Mouse (Mus musculus) hindbrain, embryonic 11.5 days (tissue): Measurements from ENCODE around the gene Kirrel3. TPM values are rescaled to one million over a fixed set of nuclear protein-coding genes. Genes with fewer than 3 reads are reported as not detected.

Source experiments
- ATAC-seq: fragments of 200-750 bp; cut with Nextera tagmentation; 2 replicates; pipeline ENCODE4 v1.8.0; 2017; ENCODE audit warnings: mild to moderate bottlenecking, moderate TSS enrichment, moderate library complexity; ENCODE audit not compliant: low FRiP score
- DNase-seq: peaks from one replicate; pipeline ENCODE4 v3.0.0-alpha.2; 2015; ENCODE audit warnings: low spot score
- H3K27ac ChIP-seq: fragments of 300-500 bp; sonication (generic); 2 replicates; pipeline ENCODE4 v1.5.1; 2014; ENCODE audit warnings: mild to moderate bottlenecking, low read depth, low read length
- H3K27me3 ChIP-seq: fragments of 300-500 bp; sonication (generic); 2 replicates; pipeline ENCODE4 v1.6.1; 2014; ENCODE audit warnings: mild to moderate bottlenecking, low read length, moderate library complexity, mixed read lengths; ENCODE audit not compliant: control insufficient read depth, insufficient read depth
- H3K36me3 ChIP-seq: fragments of 300-500 bp; sonication (generic); 2 replicates; pipeline ENCODE4 v1.6.1; 2014; ENCODE audit warnings: mild to moderate bottlenecking, low read length, moderate library complexity, mixed read lengths; ENCODE audit not compliant: control insufficient read depth, insufficient read depth
- H3K4me1 ChIP-seq: fragments of 300-500 bp; sonication (generic); replicated peaks from 2 replicates; pipeline ENCODE4 v1.6.1; 2014; ENCODE audit warnings: low read length, mixed read lengths; ENCODE audit not compliant: control insufficient read depth, insufficient read depth
- H3K4me2 ChIP-seq: fragments of 300-500 bp; sonication (generic); replicated peaks from 2 replicates; pipeline ENCODE4 v1.6.1; 2014; ENCODE audit warnings: mild to moderate bottlenecking, low read depth, low read length
- H3K4me3 ChIP-seq: fragments of 300-500 bp; sonication (generic); 2 replicates; pipeline ENCODE4 v1.5.1; 2014; ENCODE audit warnings: low read depth, low read length
- H3K9ac ChIP-seq: fragments of 300-500 bp; sonication (generic); 2 replicates; pipeline ENCODE4 v1.6.1; 2014; ENCODE audit warnings: low read depth, low read length
- H3K9me3 ChIP-seq: fragments of 300-500 bp; sonication (generic); 2 replicates; pipeline ENCODE4 v1.6.1; 2016; ENCODE audit warnings: low read length; ENCODE audit not compliant: control insufficient read depth
- WGBS: fragments of 180-500 bp; shearing (Covaris S2); extraction: QIAGEN DNeasy Blood & Tissue Kit; methylation state at CpG from one replicate; pipeline ENCODE4 v1.1.7; 2014; 5-methylcytosine and 5-hydroxymethylcytosine counted together
- polyA plus RNA-seq: library from polyadenylated mRNA; unstranded; fragments of >200 nt; fragmentation: Nextera tagmentation; extraction: Ambion mirVana; gene quantifications from 2 replicates; pipeline ENCODE4 v1.2.1, GENCODE M21; 2014

Kirrel3 gene
- polyA plus RNA-seq = 8.4 and 10.6 TPM in 2 replicates

- under 1% methylated on average over 35 of the region's 35 CpGs for WGBS
- H3K4me1 ChIP-seq = no peaks in the 10 kb centered on the region
- peak; percentile 70 for ATAC-seq
- H3K36me3 ChIP-seq = no peaks in the 10 kb centered on the region
- no peak within 1 kb of the TSS for H3K27ac ChIP-seq
- H3K4me3 ChIP-seq = peak within 1 kb of the TSS; percentile 43
- peak within 1 kb of the TSS; percentile 63 for H3K9ac ChIP-seq
- H3K27me3 ChIP-seq = peaks cover 16% of the 10 kb centered on the region
- DNase-seq = peak; percentile 82
- no peaks in the 10 kb centered on the region for H3K9me3 ChIP-seq
- H3K4me2 ChIP-seq = peak within 1 kb of the TSS; percentile 80
Measured at GRCm38 (mm10) chr9:34485759-34486431, at the start of gene Kirrel3. Gene Kirrel3, plus strand, starts transcription at chr9:34485894.

- Histone ChIP-seq H3K9me3 (no peaks in the 10 kb centered on the region), H3K4me3 (no peak overlapping the region), H3K27me3 (no peaks in the 10 kb centered on the region), H3K4me1 (no peaks in the 10 kb centered on the region), H3K9ac (no peak overlapping the region), H3K36me3 (no peaks in the 10 kb centered on the region), H3K4me2 (no peak overlapping the region), H3K27ac (no peak overlapping the region)
- DNase-seq (no peak), ATAC-seq (no peak)
- WGBS = 94% methylated on average over 4 of the region's 4 CpGs
Measured at GRCm38 (mm10) chr9:34440721-34441120, 45.0 kb upstream of the Kirrel3 start.

- no peaks in the 10 kb centered on the region for H3K36me3 ChIP-seq
- no peak overlapping the region for H3K9ac ChIP-seq
- no peak overlapping the region for H3K27ac ChIP-seq
- H3K4me1 ChIP-seq = no peaks in the 10 kb centered on the region
- H3K4me3 ChIP-seq = no peak overlapping the region
- H3K9me3 ChIP-seq = no peaks in the 10 kb centered on the region
- DNase-seq (no peak), ATAC-seq (no peak)
- no peaks in the 10 kb centered on the region for H3K27me3 ChIP-seq
- no peak overlapping the region for H3K4me2 ChIP-seq
- 79% methylated on average over 4 of the region's 4 CpGs for WGBS
Measured at GRCm38 (mm10) chr9:34443950-34444349, 41.7 kb upstream of the Kirrel3 start.

- 71% methylated on average over 15 of the region's 15 CpGs for WGBS
- Histone ChIP-seq H3K9me3 (no peaks in the 10 kb centered on the region), H3K27me3 (no peaks in the 10 kb centered on the region), H3K9ac (no peak overlapping the region), H3K4me3 (no peak overlapping the region), H3K4me2 (no peak overlapping the region), H3K27ac (no peak overlapping the region), H3K4me1 (no peaks in the 10 kb centered on the region), H3K36me3 (no peaks in the 10 kb centered on the region)
- DNase-seq (no peak), ATAC-seq (no peak)
Measured at GRCm38 (mm10) chr9:34446497-34447350, 39.0 kb upstream of the Kirrel3 start.

DNA sequence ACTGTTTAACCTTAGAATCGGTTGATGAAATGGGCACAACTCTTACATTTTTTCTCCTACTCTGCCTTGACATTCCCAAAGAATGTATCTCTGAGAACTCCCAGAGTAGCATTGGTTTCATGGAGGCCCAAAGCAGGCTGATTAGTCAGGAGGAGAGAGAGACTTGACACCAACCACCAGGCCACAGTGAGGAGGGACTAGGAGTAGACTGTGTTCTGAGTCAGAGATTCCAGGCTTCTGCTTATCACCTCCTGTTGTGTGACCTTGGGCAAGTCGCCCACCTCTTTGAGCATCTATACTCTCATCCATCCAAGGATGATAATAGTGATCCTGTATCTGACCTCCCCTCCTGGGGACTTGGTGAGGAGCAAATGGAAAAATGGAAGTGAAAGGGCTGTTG, 38.0 kb upstream of the Kirrel3 start:
- no peak overlapping the region for H3K27ac ChIP-seq
- 90% methylated on average over 2 of the region's 2 CpGs for WGBS
- no peaks in the 10 kb centered on the region for H3K4me1 ChIP-seq
- H3K9me3 ChIP-seq = no peaks in the 10 kb centered on the region
- DNase-seq = no peak
- no peak overlapping the region for H3K4me2 ChIP-seq
- no peak overlapping the region for H3K9ac ChIP-seq
- H3K4me3 ChIP-seq = no peak overlapping the region
- H3K27me3 ChIP-seq = no peaks in the 10 kb centered on the region
- H3K36me3 ChIP-seq = no peaks in the 10 kb centered on the region
- ATAC-seq = no peak

DNA sequence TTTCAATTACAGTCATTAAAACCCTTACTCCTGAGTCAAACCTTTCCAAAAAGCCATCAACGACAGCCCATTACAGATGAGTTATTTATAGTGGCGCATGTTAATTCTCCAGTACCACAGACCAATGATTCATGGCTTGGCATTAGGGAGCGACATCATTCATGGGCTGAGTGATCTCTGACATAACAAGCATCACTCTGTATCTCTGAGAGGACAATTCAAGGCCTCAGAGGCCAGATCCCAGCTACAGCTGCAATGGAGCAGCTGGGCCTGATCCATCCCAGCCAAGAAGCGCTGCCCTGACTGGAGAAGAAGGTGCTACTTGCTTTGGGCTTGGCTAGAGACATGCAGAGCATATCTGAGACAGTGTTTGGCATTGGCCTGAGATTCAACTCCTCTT, 37.2 kb upstream of the Kirrel3 start:
- WGBS = 89% methylated on average over 4 of the region's 4 CpGs
- no peaks in the 10 kb centered on the region for H3K36me3 ChIP-seq
- no peaks in the 10 kb centered on the region for H3K9me3 ChIP-seq
- H3K27me3 ChIP-seq = no peaks in the 10 kb centered on the region
- no peak overlapping the region for H3K4me3 ChIP-seq
- no peaks in the 10 kb centered on the region for H3K4me1 ChIP-seq
- DNase-seq (no peak), ATAC-seq (no peak)
- no peak overlapping the region for H3K4me2 ChIP-seq
- no peak overlapping the region for H3K9ac ChIP-seq
- no peak overlapping the region for H3K27ac ChIP-seq

DNA sequence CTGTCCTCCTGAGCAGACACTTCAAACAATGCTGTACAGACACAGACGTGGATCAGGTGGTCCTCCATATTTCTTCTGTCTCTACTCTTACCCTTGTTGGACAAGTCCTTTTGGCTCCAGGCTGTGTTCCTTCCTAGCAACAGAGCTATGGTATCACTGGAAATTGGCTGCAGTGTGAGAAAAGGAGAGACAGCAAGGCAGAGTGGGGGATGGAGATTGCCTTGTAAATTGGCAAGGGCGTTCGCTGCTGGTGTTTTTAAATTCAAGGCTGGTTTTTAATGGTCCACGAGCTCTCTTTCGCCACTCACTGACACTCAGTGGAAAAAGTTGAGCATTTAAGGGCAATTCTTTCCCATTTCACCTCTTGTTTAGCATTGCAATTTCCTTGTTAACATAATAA, 27.5 kb upstream of the Kirrel3 start:
- H3K27me3 ChIP-seq = no peaks in the 10 kb centered on the region
- no peak overlapping the region for H3K4me2 ChIP-seq
- ATAC-seq (no peak), DNase-seq (no peak)
- no peak overlapping the region for H3K27ac ChIP-seq
- H3K9me3 ChIP-seq = no peaks in the 10 kb centered on the region
- WGBS = 85% methylated on average over 5 of the region's 5 CpGs
- no peak overlapping the region for H3K9ac ChIP-seq
- H3K36me3 ChIP-seq = no peaks in the 10 kb centered on the region
- no peaks in the 10 kb centered on the region for H3K4me1 ChIP-seq
- no peak overlapping the region for H3K4me3 ChIP-seq

DNA sequence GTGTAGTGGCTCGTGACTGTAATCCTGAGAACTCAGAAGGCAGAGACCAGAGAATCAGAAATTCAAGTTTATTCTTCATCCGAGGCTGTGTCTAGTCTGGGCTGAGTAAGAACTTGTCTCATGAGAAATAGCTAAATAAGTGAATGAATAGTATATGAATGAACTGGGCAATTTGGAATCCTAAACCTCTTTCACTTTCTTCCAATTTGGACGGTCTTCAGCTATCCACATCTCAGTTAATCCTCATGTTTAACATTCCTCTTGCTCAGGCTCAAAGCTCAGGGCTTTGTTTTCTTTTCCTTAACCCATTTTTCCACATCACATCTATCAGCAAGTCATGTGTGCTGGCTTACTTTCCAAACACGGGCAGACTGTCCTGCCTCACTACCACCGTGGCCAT, 25.7 kb upstream of the Kirrel3 start:
- WGBS = 77% methylated on average over 5 of the region's 5 CpGs
- Histone ChIP-seq H3K9me3 (no peaks in the 10 kb centered on the region), H3K9ac (no peak overlapping the region), H3K4me2 (no peak overlapping the region), H3K36me3 (no peaks in the 10 kb centered on the region), H3K4me3 (no peak overlapping the region), H3K27ac (no peak overlapping the region), H3K27me3 (no peaks in the 10 kb centered on the region), H3K4me1 (no peaks in the 10 kb centered on the region)
- ATAC-seq = no peak
- no peak for DNase-seq

GRCm38 (mm10) chr9:34463666-34464065, 22.0 kb upstream of the Kirrel3 start:
- no peak overlapping the region for H3K9ac ChIP-seq
- WGBS = 73% methylated on average over 2 of the region's 2 CpGs
- no peak overlapping the region for H3K4me2 ChIP-seq
- H3K4me3 ChIP-seq = no peak overlapping the region
- no peaks in the 10 kb centered on the region for H3K36me3 ChIP-seq
- no peaks in the 10 kb centered on the region for H3K9me3 ChIP-seq
- H3K27ac ChIP-seq = no peak overlapping the region
- H3K27me3 ChIP-seq = no peaks in the 10 kb centered on the region
- ATAC-seq (no peak), DNase-seq (no peak)
- no peaks in the 10 kb centered on the region for H3K4me1 ChIP-seq
